Mouse (Mus musculus): ENCODE results near the gene Ctc1.

Ctc1 gene

GRCm38 (mm10) chr11:69066163-69066861, 50.6 kb downstream of the Ctc1 start:
- POLR2A ChIA-PET: interaction anchor here in 3 of 4 experiments (0.6 to 12.8 kb wide), 49 partner anchors 10 to 162 kb away, joined by 3 to 344 read pairs (median 4); partner anchors contain the start of genes 9130213A22Rik (in 3 of the 3), Hes7 (in 2 of the 3), Per1 (in 2 of the 3) and Tmem107 (in 2 of the 3)
- CTCF ChIA-PET: interaction anchor here (0.6 to 2.1 kb wide), 28 partner anchors 10 to 169 kb away, joined by 3 to 14 read pairs (median 4); partner anchors contain the start of genes 9130213A22Rik (in 2 of the 4), Aloxe3 (in 1 of the 4) and Per1 (in 1 of the 4)

DNA sequence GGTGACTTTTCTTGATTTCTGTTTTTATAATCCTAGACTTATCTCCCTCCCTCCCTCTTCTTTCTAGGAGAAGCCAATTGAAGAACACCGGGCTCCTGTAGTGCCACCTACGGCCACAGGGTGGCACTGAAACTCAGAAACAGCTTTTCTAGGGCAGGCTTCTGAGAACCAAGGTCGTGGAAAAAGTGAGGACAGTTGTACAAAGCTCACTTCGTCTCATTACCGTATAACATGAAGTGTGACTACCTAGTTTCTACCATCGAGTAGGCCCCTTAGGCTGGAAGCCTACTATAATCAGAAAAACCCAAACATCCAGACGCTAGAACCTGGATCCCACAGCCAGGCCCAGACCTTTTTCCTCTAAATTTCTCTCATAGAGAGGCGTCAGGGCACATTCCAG, 51.2 kb downstream of the Ctc1 start:
- POLR2A ChIA-PET: interaction anchor here in 3 of 4 experiments (0.7 to 12.8 kb wide), 46 partner anchors 8 to 523 kb away, joined by 3 to 344 read pairs (median 4); partner anchors contain the start of genes 9130213A22Rik (in 3 of the 3), Hes7 (in 2 of the 3), Per1 (in 2 of the 3) and Tmem107 (in 2 of the 3)
- CTCF ChIA-PET: interaction anchor here (0.6 to 2.1 kb wide), 35 partner anchors 9 to 171 kb away, joined by 3 to 14 read pairs (median 3); partner anchors contain the start of genes 9130213A22Rik (in 2 of the 4), Aloxe3 (in 1 of the 4) and Per1 (in 1 of the 4)

GRCm38 (mm10) chr11:69067601-69068000, 51.9 kb downstream of the Ctc1 start:
- ChIA-PET CTCF (interaction anchor here (0.7 to 2.1 kb wide), 18 partner anchors 9 to 70 kb away, joined by 3 to 14 read pairs (median 4); partner anchors contain the start of genes 9130213A22Rik (in 1 of the 4) and Per1 (in 1 of the 4)), POLR2A (interaction anchor here in 3 of 4 experiments (0.6 to 12.8 kb wide), 33 partner anchors 8 to 853 kb away, joined by 3 to 344 read pairs (median 4); partner anchors contain the start of genes 9130213A22Rik (in 2 of the 3), Borcs6 (in 2 of the 3), Hes7 (in 2 of the 3) and Tmem107 (in 2 of the 3))

- ChIA-PET CTCF (interaction anchor here in 1 of 4 experiments (0.6 kb wide), 1 partner anchor 23 kb away, joined by 3 read pairs; no protein-coding TSS in a partner anchor), POLR2A (interaction anchor here in 3 of 4 experiments (0.7 to 13.3 kb wide), 7 partner anchors 7 to 190 kb away, joined by 3 to 547 read pairs (median 116); partner anchors contain the start of genes Borcs6 (in 2 of the 3), Per1 (in 2 of the 3) and Vamp2 (in 2 of the 3))
Observed at GRCm38 (mm10) chr11:69070093-69070492, 54.4 kb downstream of the Ctc1 start.

DNA sequence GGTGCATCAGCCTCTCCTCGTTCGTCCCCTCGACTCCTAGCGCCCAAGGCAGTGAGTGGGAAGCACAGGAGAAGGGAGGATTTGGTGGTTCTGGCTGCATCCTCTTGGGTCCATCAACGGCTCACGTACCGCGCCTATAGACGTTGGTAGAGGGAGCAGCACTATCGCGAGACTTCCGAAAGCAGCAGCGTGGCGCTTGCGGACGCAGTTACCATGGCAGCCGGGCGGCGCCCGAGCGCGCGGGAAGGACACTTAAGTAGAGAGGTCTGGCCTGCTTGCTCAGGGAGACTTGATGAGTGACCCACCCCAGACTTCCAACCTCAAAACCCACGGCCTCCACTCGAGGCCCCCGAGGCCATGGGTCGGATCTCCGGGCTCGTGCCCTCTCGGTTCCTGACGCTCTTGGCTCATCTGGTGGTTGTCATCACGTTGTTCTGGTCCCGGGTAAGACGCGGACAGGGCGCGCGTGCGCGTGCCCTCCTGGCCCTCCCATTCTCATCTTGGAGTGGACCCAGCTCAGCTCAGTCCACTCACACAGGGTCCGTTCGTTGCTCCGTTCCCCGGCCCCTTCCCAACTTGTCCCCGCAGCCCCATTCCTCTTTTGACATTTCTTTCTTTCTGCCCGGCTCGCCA, 55.0 kb downstream of the Ctc1 start, which contains the start of gene Tmem107:
Tmem107 (plus strand) TSS at position 217 of the 633 bp plus-strand sequence.
- ChIA-PET POLR2A (interaction anchor here in 3 of 4 experiments (0.6 to 13.3 kb wide), 22 partner anchors 7 to 63 kb away, joined by 3 to 547 read pairs (median 33); partner anchors contain the start of genes Borcs6 (in 3 of the 3), Per1 (in 3 of the 3), 9130213A22Rik (in 2 of the 3) and Vamp2 (in 2 of the 3)), CTCF (interaction anchor here in 1 of 4 experiments (0.6 kb wide), 1 partner anchor 22 kb away, joined by 3 read pairs; no protein-coding TSS in a partner anchor)

- POLR2A ChIA-PET: interaction anchor here in 3 of 4 experiments (0.6 to 13.3 kb wide), 25 partner anchors 8 to 159 kb away, joined by 3 to 547 read pairs (median 13); partner anchors contain the start of genes Borcs6 (in 3 of the 3), Per1 (in 3 of the 3), 9130213A22Rik (in 2 of the 3) and Vamp2 (in 2 of the 3)
- CTCF ChIA-PET: interaction anchor here in 1 of 4 experiments (1.0 kb wide), 1 partner anchor 35 kb away, joined by 3 read pairs; no protein-coding TSS in a partner anchor
Observed at GRCm38 (mm10) chr11:69071262-69071661, 55.6 kb downstream of the Ctc1 start.

DNA sequence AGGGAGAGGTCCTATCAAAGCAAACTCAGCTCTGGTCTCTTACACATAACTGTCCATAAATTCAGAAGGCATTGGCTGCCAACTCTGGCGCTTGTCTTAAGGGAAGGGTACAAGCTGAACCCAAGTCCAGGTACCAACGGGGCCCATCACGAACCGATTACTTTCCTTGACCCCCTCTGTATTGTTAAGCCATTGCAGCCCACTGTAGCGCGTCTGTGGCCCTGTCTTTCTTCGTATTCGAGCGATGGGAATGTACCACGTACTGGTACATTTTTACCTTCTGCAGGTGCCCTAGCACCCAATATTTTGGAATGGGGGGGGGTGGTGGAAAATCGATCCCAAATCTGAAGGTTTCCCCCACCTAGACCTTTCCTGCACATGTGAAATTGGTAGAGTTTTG, 56.5 kb downstream of the Ctc1 start:
- POLR2A ChIA-PET: interaction anchor here (0.7 to 13.3 kb wide), 35 partner anchors 8 to 685 kb away, joined by 3 to 547 read pairs (median 15); partner anchors contain the start of genes 9130213A22Rik (in 3 of the 4), Borcs6 (in 3 of the 4), Hes7 (in 3 of the 4) and Per1 (in 3 of the 4)
- CTCF ChIA-PET: interaction anchor here in 1 of 4 experiments (1.0 kb wide), 1 partner anchor 36 kb away, joined by 3 read pairs; no protein-coding TSS in a partner anchor

- POLR2A ChIA-PET: interaction anchor here (0.6 to 13.3 kb wide), 146 partner anchors 8 to 943 kb away, joined by 3 to 547 read pairs (median 6); partner anchors contain the start of genes 9130213A22Rik (in 4 of the 4), Aloxe3 (in 4 of the 4), Borcs6 (in 4 of the 4) and Per1 (in 4 of the 4)
- CTCF ChIA-PET: interaction anchor here in 2 of 4 experiments (0.7 to 1.3 kb wide), 3 partner anchors 14 to 48 kb away, joined by 3 to 6 read pairs (median 3); no protein-coding TSS in a partner anchor
Observed at GRCm38 (mm10) chr11:69072666-69073064, 57.0 kb downstream of the Ctc1 start.

DNA sequence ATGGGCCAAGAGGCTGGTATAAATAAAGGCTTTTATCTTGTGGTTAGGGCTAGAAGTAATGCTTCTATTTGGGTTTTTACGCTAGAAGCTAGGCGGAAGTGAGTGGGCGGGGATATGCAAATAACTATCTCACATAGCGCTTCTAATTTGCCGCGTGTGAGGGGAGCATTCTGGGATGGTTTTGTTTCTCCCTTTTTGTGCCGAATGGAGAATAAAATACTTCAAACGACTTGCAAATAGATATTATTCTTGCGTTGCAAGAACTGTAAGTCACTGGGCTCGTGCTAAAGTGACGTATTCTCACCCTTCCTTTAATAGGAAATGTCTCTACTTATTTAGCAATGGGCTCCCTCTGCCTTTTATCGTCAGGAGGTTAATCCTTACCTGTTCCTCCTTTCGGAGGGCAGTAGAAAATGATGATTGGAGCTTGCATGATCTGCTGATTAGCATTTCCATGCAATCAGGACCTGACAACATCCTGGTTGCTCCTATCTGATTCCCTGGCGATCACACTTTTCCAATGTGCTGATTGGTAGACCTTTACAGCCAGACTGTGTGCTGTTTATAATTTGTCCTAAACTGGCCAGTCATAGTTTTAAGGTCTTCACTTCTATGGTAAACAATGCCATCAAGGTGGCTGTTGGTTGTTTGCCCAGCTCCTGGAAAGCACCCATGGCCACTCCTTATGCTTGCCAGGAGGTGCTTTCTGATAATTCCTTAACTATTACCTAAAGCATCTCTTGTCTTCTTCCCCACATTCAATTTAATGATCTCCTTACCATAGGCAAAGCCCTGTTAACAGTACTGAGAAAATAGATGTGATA, 57.6 kb downstream of the Ctc1 start:
- POLR2A ChIA-PET: interaction anchor here (0.5 to 13.3 kb wide), 202 partner anchors 8 to 1241 kb away, joined by 3 to 547 read pairs (median 5); partner anchors contain the start of genes 9130213A22Rik (in 4 of the 4), Aloxe3 (in 4 of the 4), Borcs6 (in 4 of the 4) and Per1 (in 4 of the 4)
- CTCF ChIA-PET: interaction anchor here in 3 of 4 experiments (0.7 to 1.3 kb wide), 7 partner anchors 14 to 296 kb away, joined by 3 to 6 read pairs (median 3); partner anchors contain the start of genes 9130213A22Rik (in 1 of the 3) and Chd3 (in 1 of the 3)

- ChIA-PET CTCF (interaction anchor here in 2 of 4 experiments (1.0 to 1.2 kb wide), 2 partner anchors 18 to 38 kb away, joined by 3 to 4 read pairs; no protein-coding TSS in a partner anchor), POLR2A (interaction anchor here (0.5 to 13.3 kb wide), 186 partner anchors 7 to 1561 kb away, joined by 3 to 547 read pairs (median 5); partner anchors contain the start of genes 9130213A22Rik (in 4 of the 4), Aloxe3 (in 4 of the 4), Borcs6 (in 4 of the 4) and Per1 (in 4 of the 4))
Observed at GRCm38 (mm10) chr11:69073951-69074775, 58.5 kb downstream of the Ctc1 start.

DNA sequence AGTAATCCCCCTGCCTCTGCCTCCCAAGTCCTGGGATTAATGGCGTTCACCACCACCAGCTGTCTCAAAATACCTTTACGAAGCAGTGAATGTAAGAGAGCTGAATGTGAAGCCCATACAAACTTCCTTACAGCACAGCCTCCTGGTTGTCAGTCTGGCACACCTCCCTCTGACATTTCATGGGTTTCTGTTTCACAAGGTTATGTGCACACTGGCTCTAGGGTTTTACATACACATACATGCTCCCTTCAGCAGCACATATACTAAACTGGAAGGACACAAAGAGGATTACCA, 59.0 kb downstream of the Ctc1 start:
- CTCF ChIA-PET: no interaction called here
- POLR2A ChIA-PET: interaction anchor here in 3 of 4 experiments (0.6 to 13.3 kb wide), 27 partner anchors 11 to 1561 kb away, joined by 3 to 547 read pairs (median 25); partner anchors contain the start of genes 9130213A22Rik (in 3 of the 3), Borcs6 (in 3 of the 3), Hes7 (in 3 of the 3) and Per1 (in 3 of the 3)

DNA sequence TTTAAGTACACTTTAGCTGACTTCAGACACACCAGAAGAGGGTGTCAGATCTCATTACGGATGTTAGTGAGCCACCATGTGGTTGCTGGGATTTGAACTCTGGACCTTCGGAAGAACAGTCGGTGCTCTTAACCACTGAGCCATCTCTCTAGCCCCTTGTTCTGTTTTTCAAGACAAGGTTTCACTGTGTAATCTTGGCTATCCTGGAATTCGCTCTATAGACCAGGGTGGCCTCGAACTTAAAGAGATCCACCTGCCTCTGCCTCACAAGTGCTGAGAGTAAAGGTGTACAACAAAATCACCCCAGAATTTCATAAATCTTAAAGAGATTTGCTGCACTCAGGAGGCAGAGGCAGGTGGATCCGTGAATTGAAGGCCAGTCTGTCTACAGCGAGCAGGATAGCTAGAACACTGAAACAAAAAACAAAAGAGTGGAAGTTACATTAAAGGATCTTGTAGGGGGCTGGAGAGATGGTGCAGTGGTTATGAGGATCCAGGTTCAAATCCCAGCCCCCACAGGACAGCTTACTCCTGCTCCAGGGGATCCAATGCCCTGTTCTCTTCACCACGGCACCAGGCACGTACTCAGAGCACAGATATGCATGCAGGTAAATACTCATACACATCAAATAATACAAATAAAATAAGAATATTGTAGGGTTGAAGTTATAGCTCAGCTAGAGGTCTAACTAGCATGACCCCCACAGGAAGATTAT, 60.2 kb downstream of the Ctc1 start:
- POLR2A ChIA-PET: interaction anchor here (0.6 to 13.3 kb wide), 18 partner anchors 9 to 115 kb away, joined by 3 to 547 read pairs (median 47); partner anchors contain the start of genes 9130213A22Rik (in 3 of the 4), Borcs6 (in 3 of the 4), Per1 (in 3 of the 4) and Hes7 (in 2 of the 4)
- CTCF ChIA-PET: interaction anchor here (0.6 to 1.4 kb wide), 6 partner anchors 9 to 878 kb away, joined by 3 to 7 read pairs (median 4); no protein-coding TSS in a partner anchor

- ChIA-PET CTCF (interaction anchor here in 2 of 4 experiments (1.0 to 1.4 kb wide), 2 partner anchors 9 to 16 kb away, joined by 3 to 5 read pairs; no protein-coding TSS in a partner anchor), POLR2A (interaction anchor here in 3 of 4 experiments (1.0 to 13.3 kb wide), 13 partner anchors 10 to 47 kb away, joined by 3 to 547 read pairs (median 94); partner anchors contain the start of genes 9130213A22Rik (in 3 of the 3), Per1 (in 3 of the 3), Borcs6 (in 2 of the 3) and Hes7 (in 2 of the 3))
Observed at GRCm38 (mm10) chr11:69076572-69076971, 60.9 kb downstream of the Ctc1 start.

DNA sequence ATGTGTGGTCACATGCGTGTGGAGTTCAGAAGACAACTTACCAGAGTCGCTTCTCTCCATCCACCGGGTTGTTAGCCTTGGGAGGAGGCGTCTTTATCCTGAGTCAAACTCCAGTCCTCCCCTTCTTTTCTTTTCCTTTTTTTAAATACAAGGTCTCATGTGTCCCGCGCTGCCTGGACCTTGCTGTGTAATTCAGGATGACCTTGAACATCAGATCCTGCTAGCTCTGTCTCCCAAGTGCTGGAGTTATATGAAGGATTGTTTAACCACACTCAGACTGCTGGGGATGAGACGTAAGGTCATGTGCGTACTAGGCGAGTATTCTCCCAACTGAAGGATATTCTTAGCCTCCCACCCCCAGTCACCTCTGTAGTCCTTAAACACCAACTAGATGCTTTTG, 61.6 kb downstream of the Ctc1 start:
- POLR2A ChIA-PET: interaction anchor here in 3 of 4 experiments (0.7 to 13.3 kb wide), 13 partner anchors 10 to 45 kb away, joined by 3 to 547 read pairs (median 8); partner anchors contain the start of genes Per1 (in 3 of the 3), 9130213A22Rik (in 2 of the 3), Borcs6 (in 2 of the 3) and Vamp2 (in 2 of the 3)
- CTCF ChIA-PET: interaction anchor here in 1 of 4 experiments (0.8 to 0.9 kb wide), 2 partner anchors 10 to 49 kb away, joined by 3 to 4 read pairs; partner anchors contain the start of gene Aloxe3
